Mouse (Mus musculus) heart, postnatal 0 days (tissue): ENCODE measurements at regions not wholly inside any gene's neighbourhood (a gene's known extent, or its start where the extent isn't known, plus 50 kb on each side); places are given as distances from the start of the nearest gene placed in this dataset.
A peak's percentile ranks its signal among the peaks of the same experiment; 100 is the strongest.

ENCODE experiments used
- ATAC-seq: fragments of 200-750 bp; cut with Nextera tagmentation; 2 replicates; pipeline ENCODE4 v1.8.0; 2017; ENCODE audit warnings: low read depth, moderate number of reproducible peaks, moderate library complexity; ENCODE audit not compliant: insufficient read depth
- DNase-seq: peaks from one replicate; pipeline ENCODE4 v3.0.0-alpha.2; 2016; ENCODE audit warnings: low spot score
- H3K27ac ChIP-seq: fragments of 300-500 bp; sonication (generic); 2 replicates; pipeline ENCODE4 v1.5.1; 2014; ENCODE audit warnings: low read depth, mild to moderate bottlenecking
- H3K27me3 ChIP-seq: fragments of 300-500 bp; sonication (generic); 2 replicates; pipeline ENCODE4 v1.6.1; 2014; ENCODE audit warnings: low read length, mixed read lengths; ENCODE audit not compliant: control insufficient read depth, insufficient read depth
- H3K36me3 ChIP-seq: fragments of 300-500 bp; sonication (generic); replicated peaks from 2 replicates; pipeline ENCODE4 v1.6.1; 2014; ENCODE audit warnings: low read length, mixed read lengths; ENCODE audit not compliant: control insufficient read depth, insufficient read depth
- H3K4me1 ChIP-seq: fragments of 300-500 bp; sonication (generic); 2 replicates; pipeline ENCODE4 v1.6.1; 2014; ENCODE audit warnings: antibody characterized with exemption; ENCODE audit not compliant: control insufficient read depth, insufficient read depth
- H3K4me2 ChIP-seq: fragments of 300-500 bp; sonication (generic); 2 replicates; pipeline ENCODE4 v1.6.1; 2014; ENCODE audit warnings: low read depth, mild to moderate bottlenecking, low read length, moderate library complexity
- H3K4me3 ChIP-seq: fragments of 300-500 bp; sonication (generic); 2 replicates; pipeline ENCODE4 v1.5.1; 2014; ENCODE audit warnings: low read depth, low read length
- H3K9ac ChIP-seq: fragments of 300-500 bp; sonication (generic); replicated peaks from 2 replicates; pipeline ENCODE4 v1.6.1; 2014; ENCODE audit warnings: low read depth, low read length, mixed read lengths
- H3K9me3 ChIP-seq: fragments of 300-500 bp; sonication (generic); replicated peaks from 2 replicates; pipeline ENCODE4 v1.6.1; 2016; ENCODE audit warnings: low read length; ENCODE audit not compliant: control insufficient read depth
- CTCF ChIP-seq: IDR thresholded peaks from 2 replicates; pipeline ENCODE4 v1.5.1; 2016; ENCODE audit warnings: antibody characterized with exemption, control low read depth, low read depth
- EP300 ChIP-seq: IDR thresholded peaks from 2 replicates; pipeline ENCODE4 v1.6.1; 2016; ENCODE audit warnings: antibody characterized with exemption, low read depth
- WGBS: fragments of 180-500 bp; shearing (Covaris S2); extraction: QIAGEN DNeasy Blood & Tissue Kit; methylation state at CpG from one replicate; pipeline ENCODE4 v1.1.7; 2014; 5-methylcytosine and 5-hydroxymethylcytosine counted together

- DNase-seq (peak; percentile 77), ATAC-seq (peak; percentile 68)
- Histone ChIP-seq H3K9me3 (no peaks in the 10 kb centered on the region), H3K4me2 (no peak overlapping the region), H3K9ac (no peak overlapping the region), H3K4me1 (0 out of 2 replicates have a peak, but pooled peaks cover 9% of the 10 kb centered on the region), H3K27me3 (no peaks in the 10 kb centered on the region), H3K27ac (peak overlapping the region; percentile 17; the same call in 1 of the 2 replicates), H3K36me3 (no peaks in the 10 kb centered on the region), H3K4me3 (no peak overlapping the region)
- WGBS, result 45% methylated on average over 12 of the region's 12 CpGs
- TF ChIP-seq CTCF (no peak), EP300 (no peak)
Observed at GRCm38 (mm10) chr9:116375658-116376357, 200.6 kb upstream of the Tgfbr2 start.

GRCm38 (mm10) chr9:116374343-116374742, 199.2 kb upstream of the Tgfbr2 start:
- no peaks in the 10 kb centered on the region for H3K36me3 ChIP-seq
- 83% methylated on average over 4 of the region's 4 CpGs for WGBS
- DNase-seq (no peak), ATAC-seq (no peak)
- H3K27ac ChIP-seq, result no peak overlapping the region
- H3K9ac ChIP-seq, result no peak overlapping the region
- no peaks in the 10 kb centered on the region for H3K9me3 ChIP-seq
- no peak for TF ChIP-seq EP300
- TF ChIP-seq CTCF, result no peak
- H3K4me1 ChIP-seq, result 0 out of 2 replicates have a peak, but pooled peaks cover 9% of the 10 kb centered on the region
- no peak overlapping the region for H3K4me3 ChIP-seq
- no peak overlapping the region for H3K4me2 ChIP-seq
- no peaks in the 10 kb centered on the region for H3K27me3 ChIP-seq

GRCm38 (mm10) chr9:116373396-116373795, 198.2 kb upstream of the Tgfbr2 start:
- H3K36me3 ChIP-seq, result no peaks in the 10 kb centered on the region
- ATAC-seq (no peak), DNase-seq (no peak)
- H3K27me3 ChIP-seq, result no peaks in the 10 kb centered on the region
- no peaks in the 10 kb centered on the region for H3K9me3 ChIP-seq
- no peak overlapping the region for H3K27ac ChIP-seq
- no peak overlapping the region for H3K9ac ChIP-seq
- no peak overlapping the region for H3K4me2 ChIP-seq
- 45% methylated on average over 3 of the region's 3 CpGs for WGBS
- H3K4me1 ChIP-seq, result 0 out of 2 replicates have a peak, but pooled peaks cover 9% of the 10 kb centered on the region
- no peak for TF ChIP-seq CTCF
- no peak for TF ChIP-seq EP300
- no peak overlapping the region for H3K4me3 ChIP-seq

- no peaks in the 10 kb centered on the region for H3K9me3 ChIP-seq
- no peak overlapping the region for H3K27ac ChIP-seq
- DNase-seq (no peak), ATAC-seq (no peak)
- H3K4me3 ChIP-seq, result no peak overlapping the region
- no peak overlapping the region for H3K9ac ChIP-seq
- H3K27me3 ChIP-seq, result no peaks in the 10 kb centered on the region
- no peaks in the 10 kb centered on the region for H3K36me3 ChIP-seq
- TF ChIP-seq EP300 (no peak), CTCF (no peak)
- H3K4me1 ChIP-seq, result no peaks in the 10 kb centered on the region
- no peak overlapping the region for H3K4me2 ChIP-seq
Observed at GRCm38 (mm10) chr9:116369059-116369718, 194.0 kb upstream of the Tgfbr2 start.

- H3K9me3 ChIP-seq, result no peaks in the 10 kb centered on the region
- H3K27me3 ChIP-seq, result no peaks in the 10 kb centered on the region
- no peaks in the 10 kb centered on the region for H3K36me3 ChIP-seq
- DNase-seq (no peak), ATAC-seq (no peak)
- whole genome bisulfite sequencing, result 89% methylated on average over 7 of the region's 7 CpGs
- no peaks in the 10 kb centered on the region for H3K4me1 ChIP-seq
- no peak overlapping the region for H3K4me3 ChIP-seq
- no peak overlapping the region for H3K9ac ChIP-seq
- peak overlapping the region; percentile 30; the same call in 1 of the 2 replicates for H3K27ac ChIP-seq
- no peak overlapping the region for H3K4me2 ChIP-seq
- no peak for TF ChIP-seq EP300
- TF ChIP-seq CTCF, result no peak
Observed at GRCm38 (mm10) chr9:116366713-116367112, 191.6 kb upstream of the Tgfbr2 start.
